Mouse (Mus musculus) limb, embryonic 10.5 days (tissue): ENCODE results near the gene Ube4a. TPM values are rescaled to one million over a fixed set of nuclear protein-coding genes. Genes with fewer than 3 reads are reported as not detected.

Source experiments
- DNase-seq: peaks from one replicate; pipeline ENCODE4 v3.0.0-alpha.2; 2017; ENCODE audit warnings: low spot score
- H3K27ac ChIP-seq: fragments of 300-500 bp; sonication (generic); 2 replicates; pipeline ENCODE4 v1.5.1; 2016; ENCODE audit warnings: mild to moderate bottlenecking
- H3K27me3 ChIP-seq: fragments of 300-500 bp; sonication (generic); 2 replicates; pipeline ENCODE4 v1.6.1; 2016; ENCODE audit warnings: low read depth, mild to moderate bottlenecking; ENCODE audit not compliant: poor library complexity, severe bottlenecking
- H3K36me3 ChIP-seq: fragments of 300-500 bp; sonication (generic); 2 replicates; pipeline ENCODE4 v1.6.1; 2016; ENCODE audit warnings: mild to moderate bottlenecking, moderate library complexity
- H3K4me1 ChIP-seq: fragments of 300-500 bp; sonication (generic); 2 replicates; pipeline ENCODE4 v1.6.1; 2016
- H3K4me3 ChIP-seq: fragments of 300-500 bp; sonication (generic); 2 replicates; pipeline ENCODE4 v1.5.1; 2016; ENCODE audit warnings: mild to moderate bottlenecking, moderate library complexity
- H3K9me3 ChIP-seq: fragments of 300-500 bp; sonication (generic); replicated peaks from 2 replicates; pipeline ENCODE4 v1.6.1; 2016; ENCODE audit warnings: mild to moderate bottlenecking
- WGBS: fragments of 180-500 bp; shearing (Covaris S2); methylation state at CpG from one replicate; pipeline ENCODE4 v1.1.7; 2016; 5-methylcytosine and 5-hydroxymethylcytosine counted together
- polyA plus RNA-seq: library from polyadenylated mRNA; unstranded; fragments of >200 nt; fragmentation: Nextera tagmentation; extraction: Ambion mirVana; gene quantifications from 2 replicates; pipeline ENCODE4 v1.2.1, GENCODE M21; 2016

The Ube4a gene
- polyA plus RNA-seq, 1 experiment from 2014 or later, result 24.2 TPM

DNA sequence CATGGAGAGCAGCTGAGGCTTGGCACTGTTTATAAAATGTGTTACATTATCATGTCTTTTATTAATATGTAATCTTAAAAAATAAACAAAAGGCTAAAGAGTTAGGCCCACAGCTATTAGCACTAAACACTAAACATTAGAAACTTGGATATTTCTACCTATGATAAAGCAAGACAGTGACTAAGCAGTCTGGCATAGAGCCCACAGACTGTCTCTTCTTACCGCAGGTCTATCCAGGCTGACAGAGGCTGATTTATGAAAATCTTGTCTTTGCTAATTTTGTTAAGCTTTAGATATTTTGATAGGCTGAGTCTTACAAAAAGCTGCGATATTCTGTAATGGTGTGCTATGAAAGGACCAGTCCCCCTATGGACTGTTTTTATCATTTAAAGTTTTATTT is 27.9 kb upstream of the Ube4a start:
- no peak overlapping the region for H3K27ac ChIP-seq
- H3K4me3 ChIP-seq, result no peak overlapping the region
- H3K9me3 ChIP-seq, result no peaks in the 10 kb centered on the region
- no peak for DNase-seq
- H3K27me3 ChIP-seq, result no peaks in the 10 kb centered on the region
- 90% methylated on average over 2 of the region's 2 CpGs for WGBS
- H3K4me1 ChIP-seq, result no peaks in the 10 kb centered on the region
- H3K36me3 ChIP-seq, result no peaks in the 10 kb centered on the region

- Histone ChIP-seq H3K36me3 (no peaks in the 10 kb centered on the region), H3K27ac (no peak overlapping the region), H3K9me3 (no peaks in the 10 kb centered on the region), H3K4me1 (no peaks in the 10 kb centered on the region), H3K4me3 (no peak overlapping the region), H3K27me3 (no peaks in the 10 kb centered on the region)
- no peak for DNase-seq
Measured at GRCm38 (mm10) chr9:44992271-44992670, 26.9 kb upstream of the Ube4a start.

DNA sequence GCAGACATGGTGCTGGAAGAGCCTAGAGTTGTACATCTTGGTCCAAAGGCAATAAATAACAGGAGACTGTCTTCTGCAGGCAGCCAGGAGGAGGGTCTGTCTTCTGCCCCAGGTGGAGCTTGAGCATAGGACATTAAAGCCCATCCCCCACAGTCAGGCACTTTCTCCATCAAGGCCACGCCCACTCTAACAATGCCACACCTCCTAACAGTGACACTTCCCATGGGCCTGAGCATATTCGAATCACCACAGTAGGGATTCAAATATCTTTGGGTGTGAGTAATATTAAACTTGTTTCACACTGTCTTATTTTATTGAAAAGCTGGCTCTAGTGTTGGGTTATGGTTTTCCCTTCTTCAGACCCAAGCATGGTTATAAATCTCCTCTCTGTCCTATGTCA is 26.4 kb upstream of the Ube4a start:
- Histone ChIP-seq H3K27me3 (no peaks in the 10 kb centered on the region), H3K9me3 (no peaks in the 10 kb centered on the region), H3K4me3 (no peak overlapping the region), H3K4me1 (peaks cover 3% of the 10 kb centered on the region), H3K36me3 (no peaks in the 10 kb centered on the region), H3K27ac (no peak overlapping the region)
- 83% methylated on average over 2 of the region's 2 CpGs for WGBS
- no peak for DNase-seq

DNA sequence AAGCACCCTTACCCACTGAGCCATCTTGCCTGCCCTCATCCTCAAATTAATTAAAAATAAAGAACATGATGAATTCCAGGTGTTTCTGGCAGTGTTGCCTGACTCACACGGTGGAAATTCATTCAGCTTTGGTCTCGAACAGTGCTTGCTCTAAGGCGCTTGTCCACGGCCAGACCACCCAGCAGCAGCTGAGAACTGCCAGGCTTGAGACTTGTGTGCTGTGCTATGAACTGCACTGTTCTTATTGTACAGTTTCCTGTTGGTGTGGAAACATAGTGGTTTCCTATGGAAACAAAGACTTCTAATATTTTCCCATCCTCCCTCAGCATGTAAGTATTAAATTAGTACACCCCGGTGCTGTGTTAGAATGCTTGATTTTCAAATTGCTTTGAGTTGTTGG is 21.6 kb upstream of the Ube4a start:
- H3K27me3 ChIP-seq, result no peaks in the 10 kb centered on the region
- peaks cover 10% of the 10 kb centered on the region for H3K4me1 ChIP-seq
- DNase-seq, result no peak
- H3K27ac ChIP-seq, result no peak overlapping the region
- H3K36me3 ChIP-seq, result no peaks in the 10 kb centered on the region
- no peaks in the 10 kb centered on the region for H3K9me3 ChIP-seq
- no peak overlapping the region for H3K4me3 ChIP-seq
- 51% methylated on average over 5 of the region's 5 CpGs for WGBS

DNA sequence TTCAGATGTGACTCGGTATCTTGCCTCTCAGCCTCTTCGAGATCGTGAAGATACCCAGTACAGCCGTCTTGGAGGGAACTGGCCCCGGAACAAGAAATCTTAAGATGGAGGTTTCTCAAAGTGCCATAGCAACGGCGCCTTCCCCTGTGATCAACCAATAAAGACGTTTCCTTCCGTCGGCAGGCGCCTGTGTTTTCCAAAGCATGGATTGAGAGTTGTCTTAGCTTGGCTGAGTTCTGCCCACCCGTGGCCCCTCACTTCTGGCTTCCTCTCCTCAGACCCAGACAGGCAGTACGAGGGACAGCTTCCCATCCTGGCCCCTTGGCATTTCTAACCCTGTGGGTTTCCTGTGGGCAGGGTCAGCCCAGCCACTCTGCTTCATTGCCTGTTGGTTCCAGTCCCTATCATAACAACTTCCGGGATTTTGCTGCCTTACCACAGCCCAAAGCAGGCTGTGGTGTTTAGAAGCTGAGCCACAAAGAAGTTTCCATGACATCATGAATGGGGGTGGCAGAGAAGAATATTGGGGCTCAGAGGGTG is 20.9 kb upstream of the Ube4a start:
- no peak overlapping the region for H3K4me3 ChIP-seq
- peak; percentile 32 for DNase-seq
- H3K27me3 ChIP-seq, result no peaks in the 10 kb centered on the region
- H3K9me3 ChIP-seq, result no peaks in the 10 kb centered on the region
- no peaks in the 10 kb centered on the region for H3K36me3 ChIP-seq
- WGBS, result 73% methylated on average over 14 of the region's 14 CpGs
- H3K27ac ChIP-seq, result 0 out of 2 replicates have a peak overlapping the region, but pooled peaks have one; percentile 15
- H3K4me1 ChIP-seq, result peaks cover 10% of the 10 kb centered on the region

- WGBS, result 71% methylated on average over 3 of the region's 3 CpGs
- Histone ChIP-seq H3K27me3 (no peaks in the 10 kb centered on the region), H3K9me3 (no peaks in the 10 kb centered on the region), H3K4me1 (peaks cover 10% of the 10 kb centered on the region), H3K27ac (0 out of 2 replicates have a peak overlapping the region, but pooled peaks have one; percentile 15), H3K36me3 (no peaks in the 10 kb centered on the region), H3K4me3 (no peak overlapping the region)
- no peak for DNase-seq
Measured at GRCm38 (mm10) chr9:44985721-44986161, 20.3 kb upstream of the Ube4a start.

DNA sequence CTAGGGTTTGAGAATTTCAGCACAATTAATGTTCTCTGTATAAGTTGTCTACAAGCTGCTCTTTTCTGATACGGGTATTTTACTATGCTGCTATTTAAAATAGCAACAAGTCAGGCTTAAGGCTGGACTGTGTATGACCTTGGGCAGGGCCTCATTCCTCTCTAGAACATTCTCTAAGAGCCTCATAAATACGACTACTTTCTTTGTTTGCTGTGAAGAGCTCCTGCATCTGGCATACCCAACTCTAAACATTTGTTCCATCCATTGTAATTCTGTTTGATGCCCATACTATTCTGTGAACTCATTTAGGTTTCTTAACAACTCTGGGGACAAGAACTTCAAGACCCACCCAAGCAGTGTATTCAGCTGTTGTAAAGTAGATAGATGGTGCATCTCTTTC is 17.6 kb upstream of the Ube4a start:
- no peak overlapping the region for H3K27ac ChIP-seq
- no peak for DNase-seq
- no peaks in the 10 kb centered on the region for H3K36me3 ChIP-seq
- H3K4me1 ChIP-seq, result peaks cover 10% of the 10 kb centered on the region
- 90% methylated on average over 2 of the region's 2 CpGs for WGBS
- H3K4me3 ChIP-seq, result no peak overlapping the region
- no peaks in the 10 kb centered on the region for H3K27me3 ChIP-seq
- H3K9me3 ChIP-seq, result no peaks in the 10 kb centered on the region

DNA sequence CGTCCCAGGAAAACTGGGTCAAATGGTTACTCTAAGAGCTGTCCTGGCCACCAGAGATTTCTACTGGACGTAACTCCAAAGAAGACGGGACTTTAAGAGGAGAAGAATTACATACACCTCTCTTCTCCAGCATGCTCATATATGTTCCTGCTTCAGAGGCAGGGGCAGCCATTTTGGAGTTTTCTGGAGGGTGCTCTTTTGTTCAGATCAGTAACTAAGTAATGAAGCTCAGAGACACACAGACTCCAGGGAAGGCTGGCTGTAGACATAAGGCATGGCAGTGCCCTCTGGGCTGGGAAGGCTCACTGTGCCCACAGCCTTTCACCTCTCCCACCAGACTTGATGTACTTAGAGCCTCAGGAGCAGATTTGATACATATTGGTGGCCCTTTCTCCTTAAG is 17.1 kb upstream of the Ube4a start:
- H3K9me3 ChIP-seq, result no peaks in the 10 kb centered on the region

DNA sequence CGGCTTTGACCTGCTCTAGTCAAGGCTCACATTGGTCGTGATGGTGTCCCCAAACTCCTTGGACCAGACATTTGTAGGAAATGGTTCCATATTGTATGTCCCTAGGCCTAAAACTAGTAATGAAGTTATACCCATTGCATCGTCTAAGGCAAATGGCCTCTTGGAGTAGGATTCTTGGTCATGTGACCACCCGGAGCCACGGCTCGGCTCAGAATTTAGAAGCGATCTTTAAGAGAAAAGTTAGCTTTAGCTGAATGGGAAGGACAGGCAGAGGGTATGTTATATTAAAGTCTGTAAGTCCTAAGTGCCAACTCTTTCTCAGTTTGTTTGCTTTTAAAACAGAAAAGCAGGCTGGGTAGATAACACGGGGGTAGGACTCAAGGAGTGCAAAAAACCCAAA is 16.7 kb upstream of the Ube4a start:
- H3K27me3 ChIP-seq, result no peaks in the 10 kb centered on the region
- H3K4me3 ChIP-seq, result no peak overlapping the region
- DNase-seq, result no peak
- H3K27ac ChIP-seq, result no peak overlapping the region
- WGBS, result 92% methylated on average over 8 of the region's 8 CpGs
- peaks cover 10% of the 10 kb centered on the region for H3K4me1 ChIP-seq
- H3K9me3 ChIP-seq, result no peaks in the 10 kb centered on the region
- no peaks in the 10 kb centered on the region for H3K36me3 ChIP-seq

More for the DNA sequence above, 17.1 kb upstream of the Ube4a start:
- no peak overlapping the region for H3K27ac ChIP-seq
- H3K4me1 ChIP-seq, result peaks cover 10% of the 10 kb centered on the region
- no peak overlapping the region for H3K4me3 ChIP-seq
- no peaks in the 10 kb centered on the region for H3K27me3 ChIP-seq
- H3K36me3 ChIP-seq, result no peaks in the 10 kb centered on the region
- WGBS, result 95% methylated on average over 3 of the region's 3 CpGs
- no peak for DNase-seq

DNA sequence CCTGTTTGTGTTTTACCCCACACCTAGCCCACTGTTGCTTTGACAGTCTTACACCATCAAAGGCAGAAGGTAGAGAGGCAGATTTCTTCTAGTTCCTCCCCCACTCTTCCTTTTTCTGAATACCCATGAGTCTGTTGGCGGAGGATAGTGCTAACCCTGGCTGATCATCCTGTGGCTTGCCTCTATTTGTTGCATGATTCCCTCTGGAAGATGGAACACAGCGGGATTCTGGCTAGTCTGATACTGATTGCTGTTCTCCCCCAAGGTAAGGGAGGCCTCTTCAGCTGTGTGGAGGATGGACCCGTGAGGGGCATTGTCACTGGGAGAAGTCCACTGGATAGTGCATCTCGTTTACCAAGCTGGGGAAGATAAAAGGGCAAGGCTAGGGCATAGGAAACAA is 16.3 kb upstream of the Ube4a start, which contains the start of gene Cd3d:
TSS of gene Cd3d (plus strand) at position 111 of the 400 bp plus-strand sequence.
- no peaks in the 10 kb centered on the region for H3K9me3 ChIP-seq
- 82% methylated on average over 4 of the region's 4 CpGs for WGBS
- no peaks in the 10 kb centered on the region for H3K27me3 ChIP-seq
- no peak for DNase-seq
- H3K4me3 ChIP-seq, result no peak within 1 kb of the TSS
- H3K4me1 ChIP-seq, result peaks cover 6% of the 10 kb centered on the region
- H3K27ac ChIP-seq, result no peak within 1 kb of the TSS
- no peaks in the 10 kb centered on the region for H3K36me3 ChIP-seq

- WGBS, result 89% methylated on average over 2 of the region's 2 CpGs
Measured at GRCm38 (mm10) chr9:44981104-44981503, 15.7 kb upstream of the Ube4a start.

GRCm38 (mm10) chr9:44980242-44980641 is 14.8 kb upstream of the Ube4a start, which contains the start of gene Cd3g:
Gene Cd3g, minus strand, starts transcription at chr9:44980431.
- Histone ChIP-seq H3K36me3 (no peaks in the 10 kb centered on the region), H3K4me1 (no peaks in the 10 kb centered on the region), H3K27ac (no peak within 1 kb of the TSS), H3K27me3 (no peaks in the 10 kb centered on the region), H3K4me3 (no peak within 1 kb of the TSS), H3K9me3 (no peaks in the 10 kb centered on the region)
- 78% methylated on average over 3 of the region's 3 CpGs for WGBS
- DNase-seq, result no peak

More at GRCm38 (mm10) chr9:44981104-44981503, 15.7 kb upstream of the Ube4a start:
- H3K4me3 ChIP-seq, result no peak overlapping the region
- H3K27ac ChIP-seq, result no peak overlapping the region
- no peak for DNase-seq
- no peaks in the 10 kb centered on the region for H3K9me3 ChIP-seq
- H3K4me1 ChIP-seq, result no peaks in the 10 kb centered on the region; the same call in 1 of the 2 replicates
- H3K36me3 ChIP-seq, result no peaks in the 10 kb centered on the region
- H3K27me3 ChIP-seq, result no peaks in the 10 kb centered on the region

DNA sequence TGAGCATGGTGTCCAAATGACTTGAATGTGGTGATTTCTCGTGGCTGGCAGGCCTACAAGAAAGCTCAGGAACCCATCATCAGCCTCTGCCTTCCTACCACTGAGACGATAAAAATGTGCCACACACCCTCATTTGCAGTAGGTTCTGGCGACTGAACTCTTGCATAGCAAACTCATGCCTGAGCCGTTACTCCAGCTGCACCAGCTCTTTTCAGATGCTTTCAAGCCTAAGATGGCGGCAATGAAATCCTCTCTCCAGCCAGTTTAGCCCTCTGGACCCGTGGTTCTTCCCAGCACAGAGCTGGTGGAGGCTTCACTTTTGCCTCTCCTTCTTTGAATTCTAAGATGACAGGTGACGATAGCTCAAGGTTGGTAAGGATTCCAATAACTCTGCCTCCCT is 14.4 kb upstream of the Ube4a start:
- DNase-seq, result no peak
- 78% methylated on average over 7 of the region's 7 CpGs for WGBS
- no peak overlapping the region for H3K4me3 ChIP-seq

GRCm38 (mm10) chr9:44977813-44978212 is 12.4 kb upstream of the Ube4a start:
- no peak for DNase-seq
- WGBS, result 79% methylated on average over 6 of the region's 6 CpGs
- no peak overlapping the region for H3K4me3 ChIP-seq

More for the DNA sequence above, 14.4 kb upstream of the Ube4a start:
- no peaks in the 10 kb centered on the region for H3K9me3 ChIP-seq
- no peak overlapping the region for H3K27ac ChIP-seq
- no peaks in the 10 kb centered on the region for H3K36me3 ChIP-seq
- H3K4me1 ChIP-seq, result no peaks in the 10 kb centered on the region
- no peaks in the 10 kb centered on the region for H3K27me3 ChIP-seq

More at GRCm38 (mm10) chr9:44977813-44978212, 12.4 kb upstream of the Ube4a start:
- H3K9me3 ChIP-seq, result no peaks in the 10 kb centered on the region
- H3K36me3 ChIP-seq, result no peaks in the 10 kb centered on the region
- H3K4me1 ChIP-seq, result no peaks in the 10 kb centered on the region
- no peak overlapping the region for H3K27ac ChIP-seq
- H3K27me3 ChIP-seq, result peaks cover 16% of the 10 kb centered on the region; the same call in 1 of the 2 replicates
